Mouse (Mus musculus): ENCODE data around the gene Lrrc17.
"Not testable (repeated sequence)": the region's sequence is repeated elsewhere in the genome, so short reads cannot be mapped to it uniquely, and the experiment has no call there.

Lrrc17 gene

DNA sequence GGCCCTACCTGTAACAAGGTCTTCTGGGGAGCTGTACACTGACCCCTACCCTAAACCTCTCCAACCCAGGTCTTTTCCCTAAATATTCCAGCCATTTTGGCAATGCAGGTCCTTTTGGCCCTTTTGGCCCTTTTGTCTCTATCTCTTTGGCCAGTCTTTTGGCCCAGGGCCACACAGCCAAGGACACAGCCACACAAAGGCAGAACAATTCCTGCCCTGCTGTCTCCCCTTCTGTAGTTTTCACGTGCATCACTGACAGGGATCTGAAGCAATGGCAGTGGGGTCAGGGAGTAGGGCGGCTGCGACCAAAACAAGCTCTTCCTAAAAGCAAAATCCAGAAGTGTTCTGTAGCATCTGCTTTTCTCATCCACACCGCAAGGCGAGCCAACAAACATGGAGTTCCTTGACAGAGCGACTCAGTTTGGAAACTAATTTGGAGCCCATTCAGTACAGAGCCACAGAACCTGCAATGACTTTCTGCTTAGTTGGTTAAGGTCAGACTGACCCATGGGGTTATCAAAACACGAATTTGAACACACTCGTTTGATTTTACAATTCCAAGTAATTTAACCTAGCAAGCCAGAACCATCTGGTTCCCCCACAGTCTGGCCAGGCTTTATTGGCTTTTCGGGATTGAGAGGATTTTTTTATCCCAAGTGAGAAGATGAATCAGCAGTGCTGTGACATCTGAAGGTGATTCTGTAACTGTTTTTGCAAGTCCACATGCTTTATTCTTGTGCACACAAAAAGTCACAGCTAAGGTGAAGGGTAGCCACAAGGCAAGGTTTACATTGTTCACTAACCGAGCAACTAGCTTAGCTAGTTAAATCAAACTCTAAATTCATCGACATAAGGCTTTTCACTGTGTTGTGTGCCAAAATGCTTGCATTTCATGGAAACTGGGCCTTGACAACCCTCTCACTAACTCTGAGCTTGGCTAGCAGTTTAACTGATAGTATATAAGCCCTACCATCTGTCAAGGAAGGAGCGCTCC is 65.2 kb downstream of the Lrrc17 start:
- DNase-seq: peak; percentile 19

DNA sequence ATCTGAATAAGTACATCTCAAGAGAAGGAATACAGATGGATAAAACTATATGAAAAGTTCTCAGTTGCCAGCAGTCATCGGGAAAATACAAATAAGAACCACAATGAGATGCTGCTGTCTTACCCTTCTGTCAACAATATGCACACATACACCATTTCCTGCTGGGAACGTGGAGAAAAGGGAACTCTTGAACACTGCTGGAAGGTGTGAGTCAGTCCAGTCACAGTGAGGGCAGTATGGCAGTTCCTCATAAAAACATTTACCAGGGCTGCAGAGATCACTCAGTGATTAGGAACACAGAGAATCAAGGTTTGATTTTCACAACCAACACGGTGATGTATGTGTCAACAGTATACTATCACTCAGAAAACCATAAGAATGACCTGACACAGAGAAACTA is 67.6 kb downstream of the Lrrc17 start:
- no peak for DNase-seq

DNA sequence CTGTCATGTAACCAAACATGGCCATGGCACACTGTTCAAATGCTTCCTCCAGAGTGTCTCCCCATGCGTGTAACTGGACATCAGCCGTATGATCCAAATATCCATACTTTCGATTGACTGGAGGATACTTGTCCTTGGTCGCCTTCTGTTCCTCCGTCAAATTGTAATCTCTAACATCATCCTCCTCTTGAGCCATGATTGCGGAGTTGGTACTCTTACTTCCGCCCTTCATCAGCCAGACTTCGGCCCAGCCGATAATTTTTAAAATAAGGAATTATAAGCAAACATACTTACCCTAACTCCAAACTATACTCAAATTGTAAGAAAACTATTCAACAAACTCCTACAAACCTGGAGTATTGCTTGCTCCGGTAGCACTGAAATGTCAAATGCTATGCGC is 70.9 kb downstream of the Lrrc17 start:
- not testable (repeated sequence) for DNase-seq

DNA sequence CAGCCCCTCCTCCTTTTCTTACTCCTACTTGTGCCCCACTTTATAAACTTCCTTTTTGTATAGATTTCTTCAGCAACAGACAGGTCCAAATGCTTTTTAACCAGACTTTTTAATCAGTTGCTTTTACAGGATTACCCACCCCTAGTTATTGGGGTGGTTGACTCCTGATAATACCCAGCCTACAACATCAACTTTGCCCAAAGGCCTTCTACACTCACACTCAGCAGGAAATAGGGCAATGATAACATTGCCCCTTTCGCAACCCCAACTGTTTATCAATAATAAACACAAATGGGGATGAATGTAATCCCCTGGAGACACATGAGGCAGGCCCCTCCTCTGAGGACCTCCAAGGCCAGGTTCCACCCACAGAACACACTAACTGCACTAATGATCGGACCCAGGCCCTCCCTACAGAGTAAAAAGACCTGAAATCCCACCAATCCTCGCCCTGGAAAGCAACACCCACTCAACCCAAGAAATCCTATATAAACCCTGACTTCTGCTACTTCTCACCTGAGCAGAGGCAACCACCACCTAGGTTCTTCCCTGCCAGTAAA is 73.2 kb downstream of the Lrrc17 start:
- no peak for DNase-seq
